Mouse (Mus musculus) kidney, postnatal 0 days (tissue): ENCODE results near the gene Eps8l1. TPM values are rescaled to one million over a fixed set of nuclear protein-coding genes. Genes with fewer than 3 reads are reported as not detected.

Experiments
- ATAC-seq: fragments of 200-750 bp; cut with Nextera tagmentation; replicated peaks from 2 replicates; pipeline ENCODE4 v1.8.0; 2017; ENCODE audit warnings: low read depth, moderate number of reproducible peaks, moderate TSS enrichment, moderate library complexity; ENCODE audit not compliant: low FRiP score
- DNase-seq: peaks from one replicate; pipeline ENCODE4 v3.0.0-alpha.2; 2016; ENCODE audit warnings: low spot score
- H3K27ac ChIP-seq: fragments of 300-500 bp; sonication (generic); 2 replicates; pipeline ENCODE4 v1.5.1; 2014; ENCODE audit warnings: mild to moderate bottlenecking
- H3K27me3 ChIP-seq: fragments of 300-500 bp; sonication (generic); 2 replicates; pipeline ENCODE4 v1.6.1; 2014; ENCODE audit warnings: low read length, mixed read lengths; ENCODE audit not compliant: insufficient read depth
- H3K36me3 ChIP-seq: fragments of 300-500 bp; sonication (generic); 2 replicates; pipeline ENCODE4 v1.6.1; 2014; ENCODE audit warnings: low read length, mixed read lengths; ENCODE audit not compliant: insufficient read depth
- H3K4me1 ChIP-seq: fragments of 300-500 bp; sonication (generic); replicated peaks from 2 replicates; pipeline ENCODE4 v1.6.1; 2014; ENCODE audit warnings: antibody characterized with exemption, low read length, mixed read lengths; ENCODE audit not compliant: insufficient read depth
- H3K4me2 ChIP-seq: fragments of 300-500 bp; sonication (generic); 2 replicates; pipeline ENCODE4 v1.6.1; 2014; ENCODE audit warnings: mild to moderate bottlenecking, low read length, moderate library complexity, mixed read lengths
- H3K4me3 ChIP-seq: fragments of 300-500 bp; sonication (generic); replicated peaks from 2 replicates; pipeline ENCODE4 v1.5.1; 2014; ENCODE audit warnings: low read depth, low read length
- H3K9ac ChIP-seq: fragments of 300-500 bp; sonication (generic); 2 replicates; pipeline ENCODE4 v1.6.1; 2014; ENCODE audit warnings: low read depth, low read length
- H3K9me3 ChIP-seq: fragments of 300-500 bp; sonication (generic); replicated peaks from 2 replicates; pipeline ENCODE4 v1.6.1; 2016; ENCODE audit warnings: low read length, inconsistent platforms, mixed read lengths
- CTCF ChIP-seq: IDR thresholded peaks from 2 replicates; pipeline ENCODE4 v1.5.1; 2016; ENCODE audit warnings: antibody characterized with exemption, low read depth, mild to moderate bottlenecking, moderate library complexity
- WGBS: fragments of 180-500 bp; shearing (Covaris S2); extraction: QIAGEN DNeasy Blood & Tissue Kit; methylation state at CpG from one replicate; pipeline ENCODE4 v1.1.7; 2014; 5-methylcytosine and 5-hydroxymethylcytosine counted together
- microRNA-seq: library from miRNA; unstranded; fragments of <30 nt; microRNA quantifications from one replicate; pipeline ENCODE4, GENCODE M21; 2016
- polyA plus RNA-seq: library from polyadenylated mRNA; unstranded; fragments of >200 nt; fragmentation: Nextera tagmentation; extraction: Ambion mirVana; gene quantifications from 2 replicates; pipeline ENCODE4 v1.2.1, GENCODE M21; 2015

Eps8l1 gene
- polyA plus RNA-seq, 1 experiment from 2014 or later, result 12.8 TPM

DNA sequence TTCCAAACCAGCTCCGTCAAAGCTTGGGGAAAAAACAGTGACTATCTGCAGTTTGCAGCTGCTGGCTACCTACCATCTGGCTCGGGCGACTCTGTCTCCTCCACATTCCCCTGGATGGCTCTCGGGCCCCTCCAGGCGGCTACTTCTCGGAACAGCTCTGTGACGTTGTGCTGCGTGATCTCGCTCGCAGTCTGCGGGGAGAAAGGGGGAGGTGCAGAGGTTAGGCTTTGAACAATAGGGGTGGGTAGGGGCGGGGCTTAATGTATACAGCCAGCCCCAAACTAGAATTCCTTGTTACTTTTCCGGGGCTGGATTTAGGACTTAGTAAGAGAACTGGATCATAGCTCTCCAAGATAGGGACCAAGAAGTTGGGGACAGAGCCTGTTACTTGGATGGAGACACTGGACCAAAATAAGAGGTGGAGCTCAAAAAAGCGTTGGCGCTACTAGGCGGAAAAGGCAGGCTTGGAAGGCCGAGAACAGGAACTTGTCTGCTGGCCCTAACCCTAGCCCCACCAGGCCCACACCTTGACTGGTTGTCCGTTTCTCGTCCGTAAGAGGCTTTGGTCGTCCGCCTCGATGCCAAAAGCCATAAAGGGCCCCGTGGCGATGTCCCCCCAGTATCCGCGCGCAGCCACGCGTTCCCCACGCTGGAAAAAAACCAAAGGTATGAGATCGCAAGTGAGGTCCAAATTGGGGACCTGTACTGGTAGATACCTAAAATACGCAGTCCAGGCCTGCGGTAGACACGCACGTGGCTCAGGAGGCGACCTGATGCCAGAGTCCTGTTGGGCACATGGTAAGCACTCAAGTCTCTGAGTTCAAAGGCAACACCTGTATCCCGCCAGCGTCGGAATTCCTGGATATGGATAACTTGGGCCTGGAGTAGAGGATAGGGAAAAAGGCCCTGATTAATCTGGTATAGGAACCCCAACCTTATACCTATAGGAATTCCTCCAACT is 66.1 kb downstream of the Eps8l1 start:
- peak overlapping the region; percentile 8; the same call in 1 of the 2 replicates for H3K4me3 ChIP-seq
- ATAC-seq (peak; percentile 82), DNase-seq (peak; percentile 95)
- peak overlapping the region; percentile 49 for H3K4me2 ChIP-seq
- no peaks in the 10 kb centered on the region for H3K36me3 ChIP-seq
- peaks cover 3% of the 10 kb centered on the region; the same call in 1 of the 2 replicates for H3K4me1 ChIP-seq
- H3K9ac ChIP-seq, result peak overlapping the region; percentile 46; the same call in 1 of the 2 replicates
- H3K27ac ChIP-seq, result no peak overlapping the region
- peak; percentile 80 for TF ChIP-seq CTCF
- 30% methylated on average over 40 of the region's 40 CpGs for WGBS
- H3K9me3 ChIP-seq, result no peaks in the 10 kb centered on the region
- H3K27me3 ChIP-seq, result no peaks in the 10 kb centered on the region

DNA sequence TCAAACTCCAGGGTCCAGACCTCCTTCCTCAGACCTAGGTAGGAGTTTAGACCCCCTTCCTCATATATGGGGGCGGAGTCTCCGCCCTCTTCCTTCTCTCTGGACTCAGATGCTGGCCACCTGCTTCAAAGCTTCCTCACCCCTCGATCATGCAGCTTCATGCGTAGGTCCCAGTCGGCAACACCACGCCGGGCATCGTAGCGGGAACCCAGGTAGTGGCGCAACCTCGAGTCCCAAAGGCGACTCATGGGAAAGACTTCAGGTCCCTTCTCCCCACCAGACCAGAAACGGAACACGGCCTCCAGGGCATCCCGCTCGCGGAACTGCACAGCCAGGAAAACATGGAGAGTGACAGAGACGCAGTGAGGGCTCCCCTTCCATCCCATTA is 66.8 kb downstream of the Eps8l1 start:
- DNase-seq (no peak), ATAC-seq (no peak)
- H3K27ac ChIP-seq, result no peak overlapping the region
- H3K9me3 ChIP-seq, result no peaks in the 10 kb centered on the region
- WGBS, result 57% methylated on average over 18 of the region's 18 CpGs
- no peak for TF ChIP-seq CTCF
- H3K4me1 ChIP-seq, result peaks cover 8% of the 10 kb centered on the region; the same call in 1 of the 2 replicates
- peak overlapping the region; percentile 49 for H3K4me2 ChIP-seq
- no peak overlapping the region; the same call in 1 of the 2 replicates for H3K9ac ChIP-seq
- no peaks in the 10 kb centered on the region for H3K36me3 ChIP-seq
- H3K4me3 ChIP-seq, result 0 out of 2 replicates have a peak overlapping the region, but pooled peaks have one; percentile 8
- H3K27me3 ChIP-seq, result no peaks in the 10 kb centered on the region

Small RNA genes within 50 kb of the gene (microRNA-seq; reads per million reads assigned to microRNA genes)
- gene Gm24605, result not detected

Other genes with a start within 250 kb of the Eps8l1 start
- gene Lilra5, start 222.9 kb upstream of the Eps8l1 start, polyA plus RNA-seq, result 0.17 and 0.33 TPM in 2 replicates
- gene Ncr1, start 123.0 kb upstream of the Eps8l1 start, polyA plus RNA-seq, result 0.11 TPM in 1 of 2 replicates, not detected in the other
- 0.03 TPM in 1 of 2 replicates, not detected in the other for gene Gp6, start 62.9 kb upstream of the Eps8l1 start, polyA plus RNA-seq
- 24.3 and 26.5 TPM in 2 replicates for gene Rdh13, start 15.0 kb upstream of the Eps8l1 start, polyA plus RNA-seq
- gene Ppp1r12c, start 41.0 kb downstream of the Eps8l1 start, polyA plus RNA-seq, result 31.3 and 33.8 TPM in 2 replicates
- gene Tnnt1, start 55.7 kb downstream of the Eps8l1 start, polyA plus RNA-seq, result 10.8 and 15.2 TPM in 2 replicates
- gene Tnni3, start 63.6 kb downstream of the Eps8l1 start, polyA plus RNA-seq, result 5.6 and 6.3 TPM in 2 replicates
- 2.0 and 2.5 TPM in 2 replicates for gene Dnaaf3, start 71.8 kb downstream of the Eps8l1 start, polyA plus RNA-seq
- gene Syt5, start 86.9 kb downstream of the Eps8l1 start, polyA plus RNA-seq, result 6.4 and 6.6 TPM in 2 replicates
- 0.13 and 0.31 TPM in 2 replicates for gene Ptprh, start 143.4 kb downstream of the Eps8l1 start, polyA plus RNA-seq
- 0.56 and 0.80 TPM in 2 replicates for gene Tmem86b, start 170.7 kb downstream of the Eps8l1 start, polyA plus RNA-seq
- gene Ppp6r1, start 198.3 kb downstream of the Eps8l1 start, polyA plus RNA-seq, result 4.8 and 5.1 TPM in 2 replicates
- 99.7 and 99.9 TPM in 2 replicates for gene Hspbp1, start 224.4 kb downstream of the Eps8l1 start, polyA plus RNA-seq
- 0.71 and 0.78 TPM in 2 replicates for gene Brsk1, start 229.9 kb downstream of the Eps8l1 start, polyA plus RNA-seq